Mouse (Mus musculus) ovary, postnatal 14 days (tissue): ENCODE measurements around the gene Mus81.
"Not testable (repeated sequence)": the region's sequence is repeated elsewhere in the genome, so short reads cannot be mapped to it uniquely, and the experiment has no call there.

Source experiments
- DNase-seq: peaks from one replicate; pipeline ENCODE4 v3.0.0; 2022; ENCODE audit warnings: low spot score

Mus81 gene

GRCm38 (mm10) chr19:5487768-5488550, at the start of gene Mus81:
Gene Mus81, minus strand, starts transcription at chr19:5488402.
- peak; percentile 95 for DNase-seq

GRCm38 (mm10) chr19:5532520-5532919, 44.3 kb upstream of the Mus81 start:
- no peak for DNase-seq

GRCm38 (mm10) chr19:5530138-5530524, 41.9 kb upstream of the Mus81 start:
- no peak for DNase-seq

- DNase-seq: peak; percentile 98
These were observed 41.3 kb upstream of the Mus81 start for GRCm38 (mm10) chr19:5529325-5530137.

GRCm38 (mm10) chr19:5525204-5525603, 37.0 kb upstream of the Mus81 start:
- DNase-seq: no peak

GRCm38 (mm10) chr19:5518721-5519120, 30.5 kb upstream of the Mus81 start:
- no peak for DNase-seq

GRCm38 (mm10) chr19:5516906-5517505, 28.8 kb upstream of the Mus81 start:
- DNase-seq: no peak

- no peak for DNase-seq
These were observed 27.9 kb upstream of the Mus81 start for GRCm38 (mm10) chr19:5515840-5516777.

GRCm38 (mm10) chr19:5513005-5513349, 24.8 kb upstream of the Mus81 start:
- no peak for DNase-seq

GRCm38 (mm10) chr19:5512091-5513004, 24.1 kb upstream of the Mus81 start:
- no peak for DNase-seq

GRCm38 (mm10) chr19:5511074-5511632, 23.0 kb upstream of the Mus81 start:
- DNase-seq: no peak

- DNase-seq: peak; percentile 87
These were observed 22.1 kb upstream of the Mus81 start, which contains the start of gene Snx32 for GRCm38 (mm10) chr19:5510031-5511026. Gene Snx32, minus strand, starts transcription at chr19:5510538.

- no peak for DNase-seq
These were observed 15.5 kb upstream of the Mus81 start, which contains the start of gene 1700020D05Rik for GRCm38 (mm10) chr19:5503687-5504086. Gene 1700020D05Rik, minus strand, starts transcription at chr19:5503787.

GRCm38 (mm10) chr19:5500330-5500875, 12.2 kb upstream of the Mus81 start:
- no peak for DNase-seq

- no peak for DNase-seq
These were observed 7.8 kb upstream of the Mus81 start for GRCm38 (mm10) chr19:5496052-5496370.

GRCm38 (mm10) chr19:5495353-5496051, 7.3 kb upstream of the Mus81 start:
- DNase-seq: no peak

- DNase-seq: no peak
These were observed 6.1 kb upstream of the Mus81 start for GRCm38 (mm10) chr19:5494314-5494713.

- DNase-seq: not testable (repeated sequence)
These were observed 5.1 kb upstream of the Mus81 start for GRCm38 (mm10) chr19:5493301-5493721.
